Mouse (Mus musculus) gastrocnemius, postnatal 25 days (tissue): ENCODE results near the gene Serpinb9d. TPM values are rescaled to one million over a fixed set of nuclear protein-coding genes. Genes with fewer than 3 reads are reported as not detected.
"Not testable (repeated sequence)": the region's sequence is repeated elsewhere in the genome, so short reads cannot be mapped to it uniquely, and the experiment has no call there.

ENCODE experiments used
- DNase-seq: peaks from one replicate; pipeline ENCODE4 v3.0.0; 2022
- long read RNA-seq, 2 experiments: library from polyadenylated mRNA; stranded (forward); transcript quantifications; one replicate each; pipeline ENCODE4 v2.0.0; 2021
- total RNA-seq, 2 experiments: library from RNA; stranded (reverse); gene quantifications; 1 replicate in 1 of 2; 2 replicates in 1 of 2; pipeline ENCODE4 v1.2.3; 2021

Gene Serpinb9d
- total RNA-seq: not detected
- long read RNA-seq, experiment 1: 0 reads
- long read RNA-seq, experiment 2: 0 reads

DNA sequence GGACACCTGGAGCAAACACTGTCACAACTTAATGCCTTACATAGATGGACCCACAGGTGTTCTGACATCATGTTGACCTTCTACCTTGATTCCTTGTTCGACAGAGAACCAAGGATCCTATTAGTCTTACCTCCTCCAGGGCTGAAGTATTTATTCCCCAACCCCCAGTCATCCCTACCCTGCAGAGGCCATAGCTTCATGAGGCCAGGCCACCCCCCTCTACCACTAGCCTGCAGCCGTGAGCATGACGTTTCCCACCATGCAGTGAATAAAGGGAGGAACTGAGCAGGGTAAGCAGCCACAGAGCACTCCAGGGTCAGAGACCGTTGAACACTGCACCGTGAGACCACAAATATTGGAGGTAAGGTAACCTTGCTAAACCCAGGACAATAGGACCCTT, at the start of gene Serpinb9d:
Gene Serpinb9d, plus strand, starts transcription at position 301 of the 400 bp plus-strand sequence.
- no peak for DNase-seq

DNA sequence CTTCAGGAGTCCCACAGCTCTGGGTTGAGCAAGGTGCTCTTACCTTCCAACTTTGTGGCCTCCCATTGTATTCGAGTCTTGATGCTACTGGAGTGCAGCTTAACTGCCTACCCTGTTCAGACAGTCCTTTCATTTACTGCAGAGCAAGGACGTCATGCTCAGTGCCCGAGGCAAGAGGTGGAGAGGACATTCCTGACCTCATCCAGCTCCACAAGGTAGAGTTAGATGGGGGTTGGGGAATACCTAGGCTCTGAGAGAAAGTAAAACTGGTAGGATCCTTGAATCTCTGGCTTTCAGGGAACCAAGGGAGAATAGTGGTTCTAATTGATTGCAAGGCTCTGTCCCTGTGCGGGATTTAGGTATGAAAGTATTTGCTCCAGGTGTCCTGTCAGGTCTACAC, 33.1 kb upstream of the Serpinb9d start, which contains the start of gene Serpinb9c:
Gene Serpinb9c, minus strand, starts transcription at position 101 of the 400 bp plus-strand sequence.
- DNase-seq: no peak

DNA sequence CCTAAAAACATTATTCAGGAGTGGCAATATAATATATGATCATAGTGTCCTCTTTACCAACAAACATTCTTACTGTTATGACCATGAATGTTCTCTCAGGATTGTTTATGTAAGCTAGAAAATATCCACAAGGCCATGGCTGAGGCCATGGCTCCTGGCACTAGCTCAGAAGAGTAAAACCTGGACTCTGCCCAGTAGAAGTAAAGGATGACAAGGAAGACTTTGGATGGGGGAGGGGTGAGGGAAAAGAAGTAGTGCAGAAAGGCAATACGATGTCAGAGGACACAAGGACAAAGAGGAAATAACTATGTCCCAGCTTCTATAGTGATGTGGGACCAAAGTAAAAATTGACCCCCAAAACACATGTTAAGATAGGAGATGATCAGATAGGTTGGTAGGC, 2.3 kb upstream of the Serpinb9d start:
- not testable (repeated sequence) for DNase-seq

DNA sequence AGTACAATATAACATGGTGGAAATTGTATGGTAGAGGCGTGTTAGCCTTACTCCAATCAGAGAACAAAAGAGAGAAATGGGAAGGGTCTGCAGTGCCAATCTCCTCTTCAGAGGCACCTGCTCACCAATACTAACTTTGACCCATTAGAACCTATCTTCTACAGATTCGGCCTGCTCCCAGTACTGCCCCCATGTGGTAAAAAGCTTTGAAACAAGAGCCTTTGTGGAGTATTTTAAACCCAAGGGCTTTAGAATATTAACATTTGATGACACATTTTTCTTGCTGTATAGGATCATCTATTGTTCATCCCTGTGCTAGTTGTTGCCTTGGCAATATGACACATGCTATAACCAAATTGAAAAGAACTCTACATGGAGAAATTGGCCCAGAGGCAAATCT, 7.0 kb downstream of the Serpinb9d start:
- no peak for DNase-seq

DNA sequence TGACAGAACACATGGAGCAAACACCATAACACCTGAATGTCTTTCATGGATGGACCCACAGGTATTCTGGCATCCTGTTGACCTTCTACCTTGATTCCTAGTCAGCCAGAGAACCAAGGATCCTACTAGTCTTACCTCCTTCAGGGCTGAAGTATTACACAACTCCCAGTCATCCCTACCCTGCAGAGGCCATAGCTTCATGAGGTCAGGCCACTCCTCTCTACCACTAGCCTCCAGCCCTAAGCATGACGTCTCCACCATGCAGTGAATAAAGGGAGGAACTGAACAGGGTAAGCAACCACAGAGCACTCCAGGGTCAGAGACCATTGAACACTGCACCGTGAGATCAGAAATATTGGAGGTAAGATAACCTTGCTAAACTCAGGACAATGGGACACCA, 56.6 kb downstream of the Serpinb9d start, which contains the start of gene Serpinb9e:
Gene Serpinb9e, plus strand, starts transcription at position 301 of the 400 bp plus-strand sequence.
- not testable (repeated sequence) for DNase-seq

Other genes starting within 250 kb of the Serpinb9d start
- gene Serpinb6b, start 227.8 kb upstream of the Serpinb9d start, total RNA-seq: 1 to 10 TPM; 2.4 to 5.1 TPM
- 1 to 10 TPM; 2.2 TPM for gene Serpinb9, start 189.7 kb upstream of the Serpinb9d start, total RNA-seq
- gene Serpinb9b, start 165.5 kb upstream of the Serpinb9d start, total RNA-seq: not detected
- not detected for gene Serpinb1b, start 114.4 kb upstream of the Serpinb9d start, total RNA-seq
- gene Serpinb9c, start 33.2 kb upstream of the Serpinb9d start, total RNA-seq: not detected
- gene Serpinb9e, start 56.7 kb downstream of the Serpinb9d start, total RNA-seq: not detected
- not detected for gene Serpinb9f, start 131.1 kb downstream of the Serpinb9d start, total RNA-seq
- gene Gm11397, start 202.8 kb downstream of the Serpinb9d start, total RNA-seq: not detected